Mouse (Mus musculus): ENCODE measurements around the gene Cngb1.

DNA sequence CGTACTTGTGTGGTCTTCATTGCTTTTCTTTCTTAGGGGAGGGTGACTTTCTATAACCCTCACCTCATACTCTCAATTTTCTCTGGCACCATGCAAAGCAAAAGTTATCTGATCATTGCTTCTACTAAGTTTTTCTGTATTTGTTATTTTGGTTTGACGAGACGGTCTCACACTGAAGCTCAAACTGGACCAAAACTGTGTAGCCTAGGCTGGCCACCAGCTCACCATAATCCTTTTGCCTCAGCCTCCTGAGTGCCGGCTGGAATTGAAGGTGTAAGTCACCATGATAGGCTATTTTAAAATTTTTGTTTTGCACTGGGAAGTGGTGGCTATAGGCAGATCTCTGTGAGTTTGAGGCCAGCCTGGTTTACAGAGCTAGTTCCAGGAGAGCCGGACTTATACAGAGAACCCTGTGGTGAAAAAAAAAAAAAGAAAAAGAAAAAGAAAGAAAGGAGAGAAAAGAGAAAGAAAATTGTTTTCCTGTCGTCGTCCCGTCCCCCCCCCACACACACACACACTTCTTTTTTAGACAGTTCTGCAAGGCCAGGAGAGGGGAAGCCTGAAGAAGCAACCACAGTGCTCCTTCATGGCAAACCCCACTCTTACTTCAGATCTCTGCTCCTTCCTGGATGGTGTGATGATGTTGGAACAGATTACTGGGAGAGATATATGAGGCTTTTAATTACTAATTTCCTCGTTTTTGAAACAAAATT is 102.9 kb downstream of the Cngb1 start:
- no peak for TF ChIP-seq CTCF (IDR thresholded peaks at IDR 0.05)
- TF ChIP-seq POLR2A (IDR thresholded peaks at IDR 0.05; ENCODE audit: insufficient read depth, low read depth, low read length), result no peak
